Mouse (Mus musculus) heart, embryonic 11.5 days (tissue): ENCODE measurements around the gene Lrrc29. TPM values are rescaled to one million over a fixed set of nuclear protein-coding genes. Genes with fewer than 3 reads are reported as not detected.

Experiments used
- ATAC-seq: fragments of 200-750 bp; cut with Nextera tagmentation; replicated peaks from 2 replicates; pipeline ENCODE4 v1.8.0; 2017; ENCODE audit warnings: moderate library complexity; ENCODE audit not compliant: insufficient number of reproducible peaks, low FRiP score, low TSS enrichment
- H3K27ac ChIP-seq: fragments of 300-500 bp; sonication (generic); 2 replicates; pipeline ENCODE4 v1.5.1; 2014; ENCODE audit warnings: mild to moderate bottlenecking, low read depth, low read length
- H3K27me3 ChIP-seq: fragments of 300-500 bp; sonication (generic); 2 replicates; pipeline ENCODE4 v1.6.1; 2014; ENCODE audit warnings: mild to moderate bottlenecking, low read length, mixed read lengths; ENCODE audit not compliant: control insufficient read depth, insufficient read depth
- H3K36me3 ChIP-seq: fragments of 300-500 bp; sonication (generic); 2 replicates; pipeline ENCODE4 v1.6.1; 2014; ENCODE audit warnings: mild to moderate bottlenecking, low read length, moderate library complexity, mixed read lengths; ENCODE audit not compliant: control insufficient read depth, insufficient read depth
- H3K4me1 ChIP-seq: fragments of 300-500 bp; sonication (generic); 2 replicates; pipeline ENCODE4 v1.6.1; 2014; ENCODE audit warnings: low read length; ENCODE audit not compliant: control insufficient read depth, insufficient read depth
- H3K4me2 ChIP-seq: fragments of 300-500 bp; sonication (generic); 2 replicates; pipeline ENCODE4 v1.6.1; 2014; ENCODE audit warnings: mild to moderate bottlenecking, moderate library complexity
- H3K4me3 ChIP-seq: fragments of 300-500 bp; sonication (generic); 2 replicates; pipeline ENCODE4 v1.5.1; 2014; ENCODE audit warnings: low read depth, low read length
- H3K9ac ChIP-seq: fragments of 300-500 bp; sonication (generic); 2 replicates; pipeline ENCODE4 v1.6.1; 2014; ENCODE audit warnings: mild to moderate bottlenecking, low read depth, low read length, moderate library complexity
- H3K9me3 ChIP-seq: fragments of 300-500 bp; sonication (generic); replicated peaks from 2 replicates; pipeline ENCODE4 v1.6.1; 2016; ENCODE audit warnings: low read length; ENCODE audit not compliant: control insufficient read depth
- WGBS: fragments of 180-500 bp; shearing (Covaris S2); extraction: QIAGEN DNeasy Blood & Tissue Kit; methylation state at CpG from one replicate; pipeline ENCODE4 v1.1.7; 2014; ENCODE audit not compliant: insufficient replicate concordance; 5-methylcytosine and 5-hydroxymethylcytosine counted together
- polyA plus RNA-seq: library from polyadenylated mRNA; unstranded; fragments of >200 nt; fragmentation: Nextera tagmentation; extraction: Ambion mirVana; gene quantifications from 2 replicates; pipeline ENCODE4 v1.2.1, GENCODE M21; 2014

The Lrrc29 gene
- polyA plus RNA-seq, 1 experiment from 2014 or later = 1.3 TPM

GRCm38 (mm10) chr8:105347428-105348221, 21.5 kb upstream of the Lrrc29 start, which contains the start of gene Fhod1:
Fhod1 (minus strand) TSS chr8:105347953.
- WGBS = under 1% methylated on average over 53 of the region's 53 CpGs
- Histone ChIP-seq H3K27ac (peak within 1 kb of the TSS; percentile 91), H3K9me3 (no peaks in the 10 kb centered on the region), H3K4me2 (peak within 1 kb of the TSS; percentile 98), H3K4me1 (peaks cover 37% of the 10 kb centered on the region), H3K27me3 (no peaks in the 10 kb centered on the region), H3K36me3 (no peaks in the 10 kb centered on the region), H3K4me3 (peak within 1 kb of the TSS; percentile 78), H3K9ac (peak within 1 kb of the TSS; percentile 82)
- ATAC-seq = peak; percentile 84

DNA sequence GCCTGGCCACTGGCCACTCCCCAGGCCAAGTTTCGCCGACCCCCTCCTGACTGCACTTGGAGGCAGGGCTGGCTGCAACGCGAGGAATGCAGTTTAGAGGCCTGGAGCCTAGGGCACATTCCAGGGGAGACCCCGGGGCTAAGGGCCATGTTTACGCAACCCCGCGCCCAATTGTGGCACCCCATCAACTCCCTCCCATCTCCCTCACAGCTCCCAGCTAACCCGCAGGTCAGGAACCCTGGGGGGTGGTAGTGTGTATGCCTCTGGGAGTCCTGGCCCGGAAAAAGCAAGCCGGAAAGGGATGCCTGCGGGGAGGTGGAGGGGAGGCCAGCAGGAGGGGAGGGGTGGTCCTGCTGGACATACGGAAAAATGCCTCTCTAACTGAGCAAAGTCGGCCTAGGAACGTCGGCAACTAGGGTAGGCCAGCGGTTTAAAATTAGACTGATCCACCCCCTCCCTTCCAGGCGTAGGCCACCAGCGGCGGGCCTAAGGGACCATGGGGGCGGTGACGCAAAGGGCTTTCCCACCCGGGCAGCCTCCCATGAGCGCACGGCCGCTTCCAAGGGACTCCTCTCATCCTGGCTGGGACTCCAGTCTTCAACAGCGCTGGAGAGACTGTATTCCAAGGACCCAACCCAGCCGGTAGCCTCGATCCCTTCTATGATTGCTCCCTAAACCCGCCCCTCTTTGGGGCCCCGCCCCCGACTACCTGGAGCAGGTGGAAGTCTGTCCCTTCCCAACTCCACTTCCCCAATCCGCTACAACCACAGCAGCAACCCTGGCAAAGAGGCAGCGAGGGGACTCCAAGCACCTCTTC, 20.7 kb upstream of the Lrrc29 start:
- H3K4me3 ChIP-seq = peak overlapping the region; percentile 78
- peak overlapping the region; percentile 91 for H3K27ac ChIP-seq
- H3K4me1 ChIP-seq = peaks cover 37% of the 10 kb centered on the region

GRCm38 (mm10) chr8:105345061-105345975, 19.2 kb upstream of the Lrrc29 start:
- H3K4me3 ChIP-seq = peak overlapping the region; percentile 78; the same call in 1 of the 2 replicates
- H3K9ac ChIP-seq = no peak overlapping the region
- no peak for ATAC-seq
- WGBS = 35% methylated on average over 7 of the region's 7 CpGs
- H3K9me3 ChIP-seq = no peaks in the 10 kb centered on the region
- no peaks in the 10 kb centered on the region for H3K36me3 ChIP-seq
- no peak overlapping the region for H3K27ac ChIP-seq
- peaks cover 47% of the 10 kb centered on the region for H3K4me1 ChIP-seq
- peak overlapping the region; percentile 98 for H3K4me2 ChIP-seq
- no peaks in the 10 kb centered on the region for H3K27me3 ChIP-seq

More for the DNA sequence above, 20.7 kb upstream of the Lrrc29 start:
- WGBS = 1% methylated on average over 33 of the region's 34 CpGs
- Histone ChIP-seq H3K27me3 (no peaks in the 10 kb centered on the region), H3K9ac (peak overlapping the region; percentile 82), H3K36me3 (no peaks in the 10 kb centered on the region), H3K4me2 (peak overlapping the region; percentile 98), H3K9me3 (no peaks in the 10 kb centered on the region)
- ATAC-seq = peak; percentile 31; the same call in 1 of the 2 replicates

DNA sequence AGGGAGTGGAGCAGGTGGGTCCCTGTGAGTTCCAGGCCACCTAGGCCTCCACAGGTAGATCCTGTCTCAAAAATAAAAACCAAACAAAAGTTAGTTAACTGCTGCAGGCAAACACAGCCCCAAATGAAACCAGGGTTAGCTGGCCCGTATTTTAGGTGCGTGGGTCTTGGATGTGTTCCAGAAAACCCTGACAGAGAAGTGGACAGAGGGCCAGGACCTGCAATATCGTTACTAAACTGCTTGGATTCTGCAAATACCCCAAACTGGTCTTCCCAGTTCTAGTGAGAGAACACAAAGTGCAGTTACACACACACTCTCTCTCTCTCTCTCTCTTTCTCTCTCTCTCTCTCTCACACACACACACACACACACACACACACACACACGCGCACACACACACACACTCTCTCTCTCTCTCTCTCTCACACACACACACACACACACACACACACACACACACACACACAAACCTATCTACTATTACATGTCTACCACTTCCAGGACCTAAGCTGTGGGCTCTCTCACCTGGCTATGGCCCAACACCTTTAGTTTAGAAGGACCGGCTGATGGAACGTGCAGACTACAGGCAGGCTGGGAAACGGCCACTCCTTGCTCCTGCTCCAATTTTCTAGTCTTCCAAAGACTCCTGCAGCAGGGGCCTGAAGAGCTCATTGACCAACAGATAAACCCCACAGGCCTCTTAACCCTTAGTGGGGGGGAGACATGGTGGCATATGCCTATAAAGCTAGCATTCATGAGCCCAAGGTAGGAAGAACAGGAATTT, 17.9 kb upstream of the Lrrc29 start:
- Histone ChIP-seq H3K4me1 (peaks cover 51% of the 10 kb centered on the region), H3K9me3 (no peaks in the 10 kb centered on the region), H3K27ac (no peak overlapping the region), H3K4me2 (no peak overlapping the region), H3K4me3 (no peak overlapping the region), H3K36me3 (no peaks in the 10 kb centered on the region), H3K9ac (no peak overlapping the region), H3K27me3 (no peaks in the 10 kb centered on the region)
- WGBS = 44% methylated on average over 6 of the region's 8 CpGs
- no peak for ATAC-seq

- no peaks in the 10 kb centered on the region for H3K27me3 ChIP-seq
- WGBS = 68% methylated on average over 4 of the region's 4 CpGs
- H3K4me1 ChIP-seq = peaks cover 59% of the 10 kb centered on the region
- H3K27ac ChIP-seq = no peak overlapping the region
- H3K9me3 ChIP-seq = no peaks in the 10 kb centered on the region
- H3K4me2 ChIP-seq = no peak overlapping the region
- no peak overlapping the region for H3K4me3 ChIP-seq
- ATAC-seq = no peak
- H3K36me3 ChIP-seq = peaks cover 5% of the 10 kb centered on the region
- H3K9ac ChIP-seq = no peak overlapping the region
These were observed 16.7 kb upstream of the Lrrc29 start for GRCm38 (mm10) chr8:105342768-105343167.

DNA sequence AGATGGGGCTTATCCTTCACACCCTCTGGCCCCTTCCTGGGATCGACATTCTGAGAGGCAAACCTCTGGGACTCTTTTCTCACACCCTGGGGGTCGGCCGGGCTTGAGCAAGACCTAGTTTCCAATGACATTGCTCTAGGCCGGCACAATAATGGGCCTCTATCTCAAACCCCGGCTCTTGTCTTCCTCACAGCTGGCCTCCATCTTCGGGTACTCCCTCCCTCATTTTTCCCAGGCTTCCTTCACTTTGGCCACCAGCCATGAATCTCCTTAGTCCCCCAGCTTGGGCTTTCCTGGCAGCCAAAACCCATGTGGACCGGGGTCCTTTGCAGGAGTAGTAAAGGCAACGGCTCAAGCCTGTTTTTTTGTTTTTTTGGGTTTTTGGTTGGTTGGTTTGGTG, 15.3 kb upstream of the Lrrc29 start:
- Histone ChIP-seq H3K4me2 (no peak overlapping the region), H3K4me3 (no peak overlapping the region), H3K36me3 (peaks cover 16% of the 10 kb centered on the region), H3K9me3 (no peaks in the 10 kb centered on the region), H3K9ac (no peak overlapping the region), H3K4me1 (peaks cover 56% of the 10 kb centered on the region), H3K27me3 (no peaks in the 10 kb centered on the region), H3K27ac (peak overlapping the region; percentile 41)
- WGBS = 20% methylated on average over 8 of the region's 8 CpGs
- no peak for ATAC-seq

GRCm38 (mm10) chr8:105339886-105340635, 14.0 kb upstream of the Lrrc29 start:
- Histone ChIP-seq H3K36me3 (peaks cover 23% of the 10 kb centered on the region), H3K9ac (no peak overlapping the region), H3K4me2 (no peak overlapping the region), H3K4me1 (peaks cover 44% of the 10 kb centered on the region), H3K4me3 (no peak overlapping the region), H3K27me3 (no peaks in the 10 kb centered on the region), H3K27ac (peak overlapping the region; percentile 41), H3K9me3 (no peaks in the 10 kb centered on the region)
- 51% methylated on average over 6 of the region's 6 CpGs for WGBS
- ATAC-seq = no peak
